In the genomic region with DNA sequence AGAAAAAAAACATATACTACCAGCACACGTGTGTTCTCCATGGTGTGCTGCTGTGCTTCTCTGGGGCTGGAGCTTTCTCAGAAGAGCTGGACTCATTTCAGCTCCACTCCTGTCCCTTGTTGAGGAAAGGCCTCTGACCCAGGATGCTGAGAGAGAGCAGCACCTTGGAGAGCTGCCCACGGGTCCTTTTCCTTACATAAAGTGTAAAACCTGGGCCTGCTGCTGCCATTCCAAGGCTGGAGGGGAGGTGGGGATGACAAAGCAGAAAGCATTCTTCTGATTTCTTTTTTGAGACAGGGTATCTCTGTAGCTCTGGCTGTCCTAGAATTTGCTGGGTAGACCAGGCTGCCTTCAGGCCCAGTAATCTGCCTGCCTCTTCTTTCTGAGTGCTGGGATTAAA, we compare ENCODE assay signal across 19 mouse cellular contexts. TPM values are rescaled to one million over a fixed set of nuclear protein-coding genes. Genes with fewer than 3 reads are reported as not detected.
A peak's percentile ranks its signal among the peaks of the same experiment; 100 is the strongest.
DNase-seq lines count a peak whose midpoint lies in the region; ATAC-seq and TF ChIP-seq lines count a peak whose summit lies in the region.
"Had no signal": no experiment of that assay in that cellular context is flagged by ENCODE, and none has a peak within 500 bp of the region (broad histone marks: within the 10 kb centered on the region; RNA-seq: fewer than 3 reads in every experiment).

No protein-coding gene starts in this region.

- TF ChIP-seq POLR2A in CH12.LX (IDR thresholded peaks at IDR 0.05; ENCODE audit: low read depth, low read length) (0 out of 2 replicates have a peak, but pooled peaks have one; percentile 14), MEL (IDR thresholded peaks at IDR 0.05; ENCODE audit: control insufficient read depth in 1 of 2, insufficient read depth in 1 of 2, low read depth in 1 of 2, low read length in 2 of 2, poor library complexity in 1 of 2) (0 out of 4 replicates have a peak, but pooled peaks of 1 of the 2 experiments have one; percentile 26)

- TF ChIP-seq EP300 in CH12.LX (IDR thresholded peaks at IDR 0.05; ENCODE audit: low read length) (no peak), MEL (IDR thresholded peaks at IDR 0.05; ENCODE audit: low read depth in 1 of 2, low read length in 2 of 2) (no peak)

- no peak overlapping the region for H3K9ac ChIP-seq in hindbrain, embryonic 12.5 days
- no peak overlapping the region for H3K9ac ChIP-seq in hindbrain, embryonic 16.5 days (ENCODE audit: low read depth, low read length)
- H3K9ac ChIP-seq in CH12.LX (ENCODE audit: insufficient read depth, low read depth): no peak overlapping the region
- no peak overlapping the region for H3K9ac ChIP-seq in MEL (ENCODE audit: control insufficient read depth, low read depth, low read length, poor library complexity, severe bottlenecking)
- H3K9ac ChIP-seq: embryonic facial prominence, embryonic 15.5 days; heart, embryonic 12.5 days; limb, embryonic 12.5 days; liver, embryonic 13.5 days; midbrain, embryonic 15.5 days had no signal

- no peaks in the 10 kb centered on the region for H3K27me3 ChIP-seq in hindbrain, embryonic 12.5 days
- no peaks in the 10 kb centered on the region for H3K27me3 ChIP-seq in hindbrain, embryonic 16.5 days (replicated peaks; ENCODE audit: control insufficient read depth, insufficient read depth, low read length)
- no peaks in the 10 kb centered on the region for H3K27me3 ChIP-seq in CH12.LX (replicated peaks)
- H3K27me3 ChIP-seq in MEL (ENCODE audit: control insufficient read depth in 1 of 2, insufficient read depth in 2 of 2, low read length in 2 of 2): no peaks in the 10 kb centered on the region
- H3K27me3 ChIP-seq in limb, embryonic 10.5 days (ENCODE audit: low read depth, poor library complexity, severe bottlenecking): no peaks in the 10 kb centered on the region
- H3K27me3 ChIP-seq: embryonic facial prominence, embryonic 15.5 days; heart, embryonic 12.5 days; limb, embryonic 12.5 days; liver, embryonic 13.5 days; midbrain, embryonic 15.5 days had no signal

- no peak overlapping the region for H3K4me2 ChIP-seq in hindbrain, embryonic 12.5 days (replicated peaks)
- no peak overlapping the region for H3K4me2 ChIP-seq in hindbrain, embryonic 16.5 days (ENCODE audit: low read length)
- H3K4me2 ChIP-seq in CH12.LX (ENCODE audit: insufficient read depth, low read depth, poor library complexity, severe bottlenecking): no peak overlapping the region
- H3K4me2 ChIP-seq: embryonic facial prominence, embryonic 15.5 days; heart, embryonic 12.5 days; limb, embryonic 12.5 days; liver, embryonic 13.5 days; midbrain, embryonic 15.5 days had no signal

- DNase-seq in CH12.LX (ENCODE audit: extremely low read depth) (no peak), MEL (ENCODE audit: low read depth, low spot score) (peak; percentile 51)
- DNase-seq in limb, embryonic 10.5 days (ENCODE audit: low spot score): peak; percentile 45
- no peak for DNase-seq in heart, postnatal 36 days
- DNase-seq in left cerebral cortex, postnatal 36 days (ENCODE audit: low spot score in 2 of 2): no peak
- DNase-seq: cerebellum, postnatal 14 days; kidney, adult 11 months; layer of hippocampus, postnatal 36 days; liver, embryonic 13.5 days; thymus, adult 18-20 months had no signal

- TF ChIP-seq CTCF in CH12.LX (conservative IDR thresholded peaks at IDR 0.05 in 1 of 2, IDR thresholded peaks at IDR 0.05 in 1 of 2; ENCODE audit: low read depth in 2 of 2, low read length in 2 of 2) (no peak), MEL (IDR thresholded peaks at IDR 0.05 in 2 of 3, conservative IDR thresholded peaks at IDR 0.05 in 1 of 3; ENCODE audit: control insufficient read depth in 1 of 3, insufficient read depth in 1 of 3, low read depth in 2 of 3, low read length in 3 of 3, poor library complexity in 1 of 3, severe bottlenecking in 1 of 3) (no peak)

- no peaks in the 10 kb centered on the region for H3K9me3 ChIP-seq in hindbrain, embryonic 12.5 days (replicated peaks)
- H3K9me3 ChIP-seq in hindbrain, embryonic 16.5 days (ENCODE audit: control insufficient read depth, low read length): no peaks in the 10 kb centered on the region
- no peaks in the 10 kb centered on the region for H3K9me3 ChIP-seq in CH12.LX (replicated peaks; ENCODE audit: low read length)
- H3K9me3 ChIP-seq in MEL (replicated peaks; ENCODE audit: insufficient read depth, low read length): no peaks in the 10 kb centered on the region
- H3K9me3 ChIP-seq in limb, embryonic 10.5 days (replicated peaks): no peaks in the 10 kb centered on the region
- H3K9me3 ChIP-seq: embryonic facial prominence, embryonic 15.5 days; heart, embryonic 12.5 days; limb, embryonic 12.5 days; liver, embryonic 13.5 days; midbrain, embryonic 15.5 days had no signal

- H3K79me2 ChIP-seq in CH12.LX (replicated peaks; ENCODE audit: control insufficient read depth, extremely low read depth, insufficient read depth, poor library complexity, severe bottlenecking) (no peaks in the 10 kb centered on the region), MEL (ENCODE audit: control insufficient read depth, insufficient read depth, low read length, poor library complexity) (no peaks in the 10 kb centered on the region)

- dilution Hi-C loops in CH12.LX (cut with MboI; ENCODE audit: extremely low pct_ligation_motif_present, extremely low pct_unique_long_range_greater_than_20kb, low sequenced_read_pairs): no loop called here

- in situ Hi-C loops in CH12.LX (cut with MboI; ENCODE audit: low pct_ligation_motif_present, low pct_unique_long_range_greater_than_20kb, low sequenced_read_pairs): no loop called here

- intact Hi-C loops in heart, postnatal 36 days (cut with DNase I): no loop called here
- intact Hi-C loops in left cerebral cortex, postnatal 36 days (cut with DNase I): no loop called here

- WGBS in hindbrain, embryonic 12.5 days: 40% methylated on average over 2 of the region's 2 CpGs
- 53% methylated on average over 2 of the region's 2 CpGs for WGBS in hindbrain, embryonic 16.5 days
- WGBS in limb, embryonic 10.5 days: 33% methylated on average over 2 of the region's 2 CpGs

- H3K4me1 ChIP-seq in hindbrain, embryonic 12.5 days: peaks cover 20% of the 10 kb centered on the region
- peaks cover 19% of the 10 kb centered on the region for H3K4me1 ChIP-seq in hindbrain, embryonic 16.5 days (ENCODE audit: control insufficient read depth, insufficient read depth, low read depth, low read length)
- H3K4me1 ChIP-seq in CH12.LX (ENCODE audit: control insufficient read depth in 1 of 2, insufficient read depth in 2 of 2) (peaks cover 3 to 16% of the 10 kb centered on the region in 2 experiments; a peak in 2 of 4 replicates), MEL (ENCODE audit: control insufficient read depth in 1 of 2, insufficient read depth in 2 of 2, low read length in 2 of 2) (no peaks in the 10 kb centered on the region)
- peaks cover 11% of the 10 kb centered on the region for H3K4me1 ChIP-seq in limb, embryonic 10.5 days

- no peak for TF ChIP-seq RAD21 in CH12.LX (IDR thresholded peaks at IDR 0.05; ENCODE audit: low read depth, low read length)
- no peak for TF ChIP-seq RAD21 in MEL (IDR thresholded peaks at IDR 0.05; ENCODE audit: low read depth, low read length)

- ATAC-seq in hindbrain, embryonic 12.5 days (ENCODE audit: low FRiP score): no peak
- ATAC-seq in hindbrain, embryonic 16.5 days: no peak
- ATAC-seq: hindbrain, postnatal 0 days; lung, postnatal 0 days; midbrain, embryonic 15.5 days had no signal

- H3K4me3 ChIP-seq in hindbrain, embryonic 12.5 days: no peak overlapping the region
- H3K4me3 ChIP-seq in hindbrain, embryonic 16.5 days (ENCODE audit: low read length): no peak overlapping the region
- H3K4me3 ChIP-seq in CH12.LX (replicated peaks in 1 of 3; ENCODE audit: low read depth in 2 of 3, low read length in 2 of 3, poor library complexity in 1 of 3) (no peak overlapping the region), MEL (ENCODE audit: control insufficient read depth in 1 of 2, insufficient read depth in 1 of 2, low read depth in 2 of 2, low read length in 2 of 2) (no peak overlapping the region)
- no peak overlapping the region for H3K4me3 ChIP-seq in limb, embryonic 10.5 days
- H3K4me3 ChIP-seq: embryonic facial prominence, embryonic 15.5 days; heart, embryonic 12.5 days; limb, embryonic 12.5 days; liver, embryonic 13.5 days; midbrain, embryonic 15.5 days had no signal

- peaks cover 31% of the 10 kb centered on the region for H3K36me3 ChIP-seq in hindbrain, embryonic 12.5 days
- H3K36me3 ChIP-seq in hindbrain, embryonic 16.5 days (ENCODE audit: control insufficient read depth, insufficient read depth, low read length): peaks cover 20% of the 10 kb centered on the region
- H3K36me3 ChIP-seq in CH12.LX (replicated peaks in 1 of 2; ENCODE audit: control insufficient read depth in 1 of 2, insufficient read depth in 1 of 2, low read length in 1 of 2) (peaks cover 50 to 83% of the 10 kb centered on the region in 2 experiments), MEL (ENCODE audit: control insufficient read depth in 1 of 2, insufficient read depth in 2 of 2, low read length in 2 of 2) (peaks cover 0 to 1% of the 10 kb centered on the region in 2 experiments; a peak in 1 of 4 replicates)
- H3K36me3 ChIP-seq in limb, embryonic 10.5 days: peaks cover 65% of the 10 kb centered on the region

- peak overlapping the region; percentile 35; the same call in 1 of the 2 replicates for H3K27ac ChIP-seq in hindbrain, embryonic 12.5 days
- no peak overlapping the region for H3K27ac ChIP-seq in hindbrain, embryonic 16.5 days (ENCODE audit: low read depth, low read length)
- H3K27ac ChIP-seq in CH12.LX (ENCODE audit: insufficient read depth, low read depth) (no peak overlapping the region), MEL (ENCODE audit: control insufficient read depth, low read depth, low read length) (no peak overlapping the region)
- H3K27ac ChIP-seq in limb, embryonic 10.5 days: no peak overlapping the region
- H3K27ac ChIP-seq: embryonic facial prominence, embryonic 15.5 days; limb, embryonic 12.5 days; liver, embryonic 13.5 days; midbrain, embryonic 15.5 days had no signal

RNA-seq across cellular contexts. Expression of a gene that starts 14.3 kb away (rescaled TPM):
- 120 TPM in 2 replicates for polyA plus RNA-seq in hindbrain, embryonic 12.5 days (2016; fragmentation: Nextera tagmentation; extraction: Ambion mirVana)
- 112 and 115 TPM in 2 replicates for polyA plus RNA-seq in hindbrain, embryonic 16.5 days (2015; fragmentation: Nextera tagmentation; extraction: Ambion mirVana)
- total RNA-seq in CH12.LX (2012; rRNA removed): 39.2 and 50.4 TPM in 2 replicates
- total RNA-seq in CH12.LX (2014; rRNA removed): 45.3 and 45.6 TPM in 2 replicates
- polyA plus RNA-seq in CH12.LX (2012; ENCODE audit: insufficient read length, low read depth): 37.6 and 40.8 TPM in 2 replicates
- total RNA-seq in MEL (2012; rRNA removed): 39.5 and 44.0 TPM in 2 replicates
- 10 to 100 TPM in 1 of 2 experiments, not detected in 1; 49.2 TPM for polyA plus RNA-seq in MEL (2012; ENCODE audit: insufficient read depth in 1 of 2, insufficient read length in 2 of 2, low read depth in 1 of 2, low replicate concordance in 2 of 2, missing spikeins in 1 of 2)
- 130 and 131 TPM in 2 replicates for polyA plus RNA-seq in limb, embryonic 10.5 days (2016; fragmentation: Nextera tagmentation; extraction: Ambion mirVana)
- total RNA-seq in heart, postnatal 36 days (2021): 10 to 100 TPM; 68.2 to 70.1 TPM
- total RNA-seq in left cerebral cortex, postnatal 36 days (2021): 10 to 100 TPM; 55.1 to 60.7 TPM

RNA-seq across cellular contexts. Expression of a gene that starts 14.6 kb away (rescaled TPM):
- polyA plus RNA-seq in hindbrain, embryonic 12.5 days (2016; fragmentation: Nextera tagmentation; extraction: Ambion mirVana): 20.8 and 25.3 TPM in 2 replicates
- polyA plus RNA-seq in hindbrain, embryonic 16.5 days (2015; fragmentation: Nextera tagmentation; extraction: Ambion mirVana): 30.5 and 33.6 TPM in 2 replicates
- total RNA-seq in CH12.LX (2012; rRNA removed) (8.6 and 10.5 TPM in 2 replicates), CH12.LX (2014; rRNA removed) (7.2 and 9.1 TPM in 2 replicates), MEL (2012; rRNA removed) (9.4 and 9.8 TPM in 2 replicates)
- polyA plus RNA-seq in CH12.LX (2012; ENCODE audit: insufficient read length, low read depth) (22.8 and 23.0 TPM in 2 replicates), MEL (2012; ENCODE audit: insufficient read depth in 1 of 2, insufficient read length in 2 of 2, low read depth in 1 of 2, low replicate concordance in 2 of 2, missing spikeins in 1 of 2) (10 to 100 TPM in 1 of 2 experiments, not detected in 1; 33.5 TPM)
- polyA plus RNA-seq in limb, embryonic 10.5 days (2016; fragmentation: Nextera tagmentation; extraction: Ambion mirVana): 19.5 and 21.5 TPM in 2 replicates
- 10 to 100 TPM; 13.6 to 14.6 TPM for total RNA-seq in heart, postnatal 36 days (2021)
- 10 to 100 TPM; 73.6 to 79.8 TPM for total RNA-seq in left cerebral cortex, postnatal 36 days (2021)

RNA-seq across cellular contexts. Expression of a gene that starts 56.6 kb away (rescaled TPM):
- polyA plus RNA-seq in hindbrain, embryonic 12.5 days (2016; fragmentation: Nextera tagmentation; extraction: Ambion mirVana): 24.2 and 24.3 TPM in 2 replicates
- polyA plus RNA-seq in hindbrain, embryonic 16.5 days (2015; fragmentation: Nextera tagmentation; extraction: Ambion mirVana): 18.7 and 19.9 TPM in 2 replicates
- 21.2 and 26.0 TPM in 2 replicates for total RNA-seq in CH12.LX (2012; rRNA removed)
- 12.9 and 14.5 TPM in 2 replicates for total RNA-seq in CH12.LX (2014; rRNA removed)
- polyA plus RNA-seq in CH12.LX (2012; ENCODE audit: insufficient read length, low read depth): 20.6 and 25.0 TPM in 2 replicates
- 15.6 and 16.7 TPM in 2 replicates for total RNA-seq in MEL (2012; rRNA removed)
- polyA plus RNA-seq in MEL (2012; ENCODE audit: insufficient read depth in 1 of 2, insufficient read length in 2 of 2, low read depth in 1 of 2, low replicate concordance in 2 of 2, missing spikeins in 1 of 2): 10 to 100 TPM in 1 of 2 experiments, not detected in 1; 25.8 TPM
- 28.2 and 32.0 TPM in 2 replicates for polyA plus RNA-seq in limb, embryonic 10.5 days (2016; fragmentation: Nextera tagmentation; extraction: Ambion mirVana)
- total RNA-seq in heart, postnatal 36 days (2021): 10 to 100 TPM; 24.7 to 27.9 TPM
- total RNA-seq in left cerebral cortex, postnatal 36 days (2021): 10 to 100 TPM; 25.6 to 35.4 TPM

RNA-seq across cellular contexts. Expression of a gene that starts 59.9 kb away (rescaled TPM):
- polyA plus RNA-seq in hindbrain, embryonic 12.5 days (2016; fragmentation: Nextera tagmentation; extraction: Ambion mirVana): 30.1 and 39.0 TPM in 2 replicates
- polyA plus RNA-seq in hindbrain, embryonic 16.5 days (2015; fragmentation: Nextera tagmentation; extraction: Ambion mirVana): 4.5 and 8.4 TPM in 2 replicates
- total RNA-seq in CH12.LX (2012; rRNA removed): 2.9 and 3.1 TPM in 2 replicates
- total RNA-seq in CH12.LX (2014; rRNA removed): 1.5 and 1.6 TPM in 2 replicates
- polyA plus RNA-seq in CH12.LX (2012; ENCODE audit: insufficient read length, low read depth): 9.0 and 12.6 TPM in 2 replicates
- total RNA-seq in MEL (2012; rRNA removed): 0.19 and 0.20 TPM in 2 replicates
- polyA plus RNA-seq in MEL (2012; ENCODE audit: insufficient read depth in 1 of 2, insufficient read length in 2 of 2, low read depth in 1 of 2, low replicate concordance in 2 of 2, missing spikeins in 1 of 2): under 1 TPM in 1 of 2 experiments, not detected in 1; 0.74 TPM
- 94.9 and 118 TPM in 2 replicates for polyA plus RNA-seq in limb, embryonic 10.5 days (2016; fragmentation: Nextera tagmentation; extraction: Ambion mirVana)
- 1 to 10 TPM; 1.5 to 2.0 TPM for total RNA-seq in heart, postnatal 36 days (2021)
- under 1 TPM; 0.52 to 0.88 TPM for total RNA-seq in left cerebral cortex, postnatal 36 days (2021)
- total RNA-seq: granulocyte monocyte progenitor cell, adult 5-6 weeks had no signal

Comparison
In these comparisons a context has a peak if more than half of its experiments do, and no peak if none do; other contexts are left out.
1. DNase-seq: peak in MEL (single experiment) and limb, embryonic 10.5 days (single experiment); none in CH12.LX (single experiment), heart, postnatal 36 days (0 of 2) and left cerebral cortex, postnatal 36 days (0 of 2).